Mouse (Mus musculus): ENCODE measurements around the gene Fkbp6. TPM values are rescaled to one million over a fixed set of nuclear protein-coding genes. Genes with fewer than 3 reads are reported as not detected.
"Not testable (repeated sequence)": the region's sequence is repeated elsewhere in the genome, so short reads cannot be mapped to it uniquely, and the experiment has no call there.

Gene Fkbp6
- total RNA-seq (2015) = not detected in 2 replicates
- 0.25 TPM in 1 of 2 replicates, not detected in the other for total RNA-seq (2017)

DNA sequence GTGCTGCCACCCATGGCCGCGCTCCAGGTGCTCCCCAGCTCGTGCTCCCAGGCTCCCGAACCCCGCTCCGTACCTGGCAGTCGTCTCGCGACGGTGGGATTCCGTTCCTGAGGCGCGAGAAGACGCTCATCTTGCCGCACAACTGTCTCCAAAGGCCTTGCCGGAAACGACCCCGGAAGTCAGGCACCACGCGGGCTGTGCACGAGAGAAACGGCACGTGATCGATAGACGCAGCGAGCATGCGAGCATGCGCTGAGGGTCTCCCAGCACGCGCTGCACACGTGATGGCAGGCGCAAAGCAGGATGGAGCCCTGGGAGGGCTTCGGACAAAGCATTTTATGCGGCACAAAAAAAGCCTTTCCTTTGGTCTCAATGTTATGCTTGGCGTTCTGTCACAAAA is at the start of gene Fkbp6:
Gene Fkbp6 (minus strand): TSS at position 183 of the 400 bp plus-strand sequence.
- no peak for ATAC-seq (replicated peaks; ENCODE audit: poor library complexity)

DNA sequence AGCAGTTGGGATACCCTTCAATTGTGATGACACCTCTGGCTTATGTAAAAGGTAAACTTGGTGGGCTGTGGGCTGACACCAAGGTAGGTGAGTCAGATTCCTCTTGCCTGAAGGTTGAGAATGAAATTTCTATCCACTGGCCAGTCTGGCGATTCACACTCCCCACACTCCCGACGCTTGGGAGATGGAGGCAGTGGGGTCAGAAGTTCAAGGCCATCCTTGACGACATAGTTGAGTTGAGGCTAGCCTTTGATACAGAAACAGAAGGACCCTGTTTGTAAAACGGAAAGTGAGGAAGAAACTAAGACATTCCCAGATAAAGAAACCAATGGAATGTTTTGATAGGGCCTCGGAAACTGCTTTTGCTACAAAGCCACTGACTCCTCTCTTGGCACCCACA is 49.5 kb upstream of the Fkbp6 start:
- ATAC-seq (replicated peaks; ENCODE audit: poor library complexity) = no peak

DNA sequence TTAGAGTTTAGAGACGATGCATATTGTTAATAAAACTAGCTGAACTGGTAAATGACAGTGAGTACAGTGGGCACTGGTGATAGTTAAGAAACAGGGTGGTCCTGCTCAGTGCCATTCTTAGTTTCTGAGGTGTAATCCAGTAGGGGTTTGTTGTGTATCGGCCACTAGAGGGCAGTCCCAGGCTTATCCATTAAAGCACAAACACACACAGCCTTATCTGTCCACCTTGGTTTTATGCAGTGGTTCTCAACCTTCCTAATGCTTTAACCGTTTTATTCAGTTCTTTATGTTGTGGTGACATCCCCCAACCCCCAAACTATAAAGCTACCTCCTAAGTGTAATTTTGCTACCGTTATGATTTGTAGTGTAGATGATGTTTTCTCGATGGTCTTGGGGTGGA is 46.0 kb upstream of the Fkbp6 start:
- ATAC-seq (replicated peaks; ENCODE audit: poor library complexity) = peak; percentile 76

DNA sequence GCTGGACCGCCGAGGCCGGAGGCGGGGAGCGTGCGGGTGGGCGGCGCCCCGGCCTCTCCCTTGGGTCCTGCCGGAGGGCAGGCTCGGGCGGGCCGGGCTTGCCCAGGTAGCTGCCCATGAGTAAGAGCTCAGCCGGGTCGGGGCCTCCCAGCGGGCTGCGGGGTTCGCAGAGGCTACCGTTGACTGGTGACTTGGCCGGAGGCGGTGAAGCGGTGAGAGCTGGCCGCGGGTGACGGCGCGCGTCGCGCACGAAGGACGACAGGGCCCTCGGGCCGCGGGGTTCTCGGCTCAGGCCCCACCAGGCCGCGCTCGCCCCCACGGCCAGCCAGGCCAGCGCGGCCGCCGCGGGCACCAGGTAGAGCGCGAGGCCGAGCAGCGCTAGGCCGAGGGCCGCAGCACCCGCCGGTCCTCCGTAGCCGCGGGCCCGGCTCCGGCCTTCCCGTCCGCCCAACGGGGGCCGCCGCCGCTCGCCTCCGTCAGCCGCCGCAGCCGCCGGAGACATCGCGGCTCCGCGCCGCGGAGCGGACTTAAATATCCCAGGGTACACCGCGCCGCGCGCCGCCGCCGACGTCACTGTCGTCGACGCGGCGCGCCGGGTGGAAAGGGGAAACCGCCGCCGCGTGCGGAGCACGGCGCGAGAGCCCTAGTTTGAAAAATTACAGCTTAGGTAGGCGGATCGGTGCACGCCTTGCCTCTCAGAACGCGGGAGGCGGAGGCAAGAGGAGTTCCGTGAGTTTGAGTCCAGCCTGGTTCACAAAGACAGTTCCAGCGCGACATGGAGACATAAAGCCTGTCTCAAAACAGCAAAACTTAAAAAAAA is 44.4 kb upstream of the Fkbp6 start, which contains the start of gene Pom121:
Gene Pom121 (minus strand): TSS at position 543 of the 820 bp plus-strand sequence.
- ATAC-seq (replicated peaks; ENCODE audit: poor library complexity) = peak; percentile 83

DNA sequence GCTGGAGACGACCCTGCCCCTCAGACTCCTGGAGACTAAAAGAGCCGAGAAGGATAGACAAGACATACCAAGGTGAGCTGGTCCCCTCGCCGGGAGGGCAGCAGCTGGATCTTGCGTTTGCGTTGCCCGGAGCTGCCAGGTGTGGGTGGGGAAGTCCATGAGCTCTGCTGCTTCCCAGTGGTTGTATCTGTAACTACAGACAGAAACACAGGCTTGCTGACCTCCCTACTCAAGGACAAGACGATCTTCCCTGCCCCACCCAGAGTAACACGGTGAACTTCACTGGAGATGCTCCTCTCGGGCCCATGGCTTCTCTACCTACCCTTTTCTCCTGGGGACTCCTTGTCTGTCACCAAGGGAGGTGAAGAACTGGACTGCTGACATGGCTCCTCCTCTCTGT is 33.9 kb upstream of the Fkbp6 start:
- no peak for ATAC-seq (replicated peaks; ENCODE audit: poor library complexity)

DNA sequence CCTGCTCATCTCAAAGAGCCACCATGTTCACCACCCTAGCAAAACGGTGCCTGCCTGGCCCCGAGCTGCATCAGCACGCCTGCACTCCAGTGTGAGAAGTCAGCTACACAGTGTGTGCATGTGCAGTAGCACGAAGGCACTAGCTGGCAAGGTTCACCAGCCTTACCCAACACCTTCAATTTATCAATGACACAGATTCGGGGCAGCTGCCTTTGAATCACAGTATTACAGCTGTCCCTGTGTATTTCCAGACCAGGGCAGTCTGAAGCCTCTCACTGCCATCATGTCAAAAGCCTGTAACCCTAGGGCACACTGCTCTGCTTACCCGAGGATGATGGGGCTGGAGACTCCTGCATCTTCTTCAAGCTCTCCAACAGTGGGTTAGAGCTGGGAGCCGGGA is 32.9 kb upstream of the Fkbp6 start:
- no peak for ATAC-seq (replicated peaks; ENCODE audit: poor library complexity)

DNA sequence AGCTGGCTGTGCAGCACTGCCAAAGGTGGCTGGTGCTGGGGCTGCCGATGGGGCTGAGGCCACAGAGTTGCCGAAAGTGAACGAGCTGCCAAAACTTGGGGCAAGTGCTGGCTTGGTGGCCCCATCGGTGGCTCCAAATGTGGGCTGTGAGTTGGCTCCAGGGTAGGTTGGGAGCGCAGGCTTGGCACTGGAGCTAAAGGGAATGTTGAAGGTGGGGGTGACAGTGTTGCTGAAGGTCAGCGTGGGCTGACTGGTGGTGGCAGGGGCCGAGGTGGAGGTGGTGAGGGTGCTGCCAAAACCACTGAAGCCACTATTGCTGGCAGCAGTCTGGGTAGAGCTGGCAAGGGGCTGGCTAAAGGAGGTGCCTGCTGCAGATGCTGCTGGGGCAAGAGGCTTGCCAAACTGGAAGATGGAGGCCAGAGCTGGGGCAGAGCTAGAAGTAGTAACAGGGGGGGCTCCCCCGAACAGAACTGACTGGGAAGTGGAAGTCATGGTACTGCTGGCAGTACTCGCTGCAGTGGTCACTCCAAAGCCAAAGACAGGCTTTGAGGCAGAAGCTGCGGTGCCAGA is 31.6 kb upstream of the Fkbp6 start:
- no peak for ATAC-seq (replicated peaks; ENCODE audit: poor library complexity)

DNA sequence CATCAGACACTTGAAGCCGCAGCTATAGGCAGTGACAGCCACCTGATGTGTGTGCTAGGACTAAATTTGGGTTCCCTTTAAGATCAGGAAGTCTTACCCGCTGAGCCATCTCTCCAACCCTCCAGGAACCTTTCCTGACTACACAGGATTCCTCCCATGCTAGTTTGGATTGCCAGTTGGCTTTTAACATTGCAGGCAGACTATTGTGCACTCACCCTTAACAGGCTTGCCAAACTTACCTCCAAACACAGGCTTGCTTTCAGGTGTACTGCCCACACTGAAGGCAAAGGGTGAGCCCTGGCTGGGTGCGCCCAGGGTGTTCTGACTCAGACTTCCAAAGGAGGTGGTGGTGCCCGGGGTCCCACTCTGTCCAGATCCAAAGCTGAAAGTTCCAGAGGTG is 30.8 kb upstream of the Fkbp6 start:
- no peak for ATAC-seq (replicated peaks; ENCODE audit: poor library complexity)

DNA sequence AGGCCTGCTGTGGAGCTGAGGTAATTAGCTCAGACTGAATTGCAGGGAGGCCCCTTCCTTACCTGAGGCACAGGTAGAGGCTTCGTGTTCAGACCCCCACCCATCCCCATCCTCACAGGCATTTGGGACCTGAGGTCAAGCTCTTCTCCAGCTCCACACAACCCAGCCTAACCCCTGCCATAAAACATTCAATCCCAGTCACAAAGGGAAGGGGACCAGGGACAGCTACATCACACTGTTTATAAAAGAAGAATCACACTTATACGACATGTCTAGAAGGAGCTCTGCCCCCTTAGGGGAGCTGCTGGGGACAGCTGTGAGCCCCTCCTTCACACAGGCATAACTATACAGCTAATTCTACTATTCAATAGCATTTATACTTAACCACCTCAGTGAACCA is 26.5 kb upstream of the Fkbp6 start:
- no peak for ATAC-seq (replicated peaks; ENCODE audit: poor library complexity)

DNA sequence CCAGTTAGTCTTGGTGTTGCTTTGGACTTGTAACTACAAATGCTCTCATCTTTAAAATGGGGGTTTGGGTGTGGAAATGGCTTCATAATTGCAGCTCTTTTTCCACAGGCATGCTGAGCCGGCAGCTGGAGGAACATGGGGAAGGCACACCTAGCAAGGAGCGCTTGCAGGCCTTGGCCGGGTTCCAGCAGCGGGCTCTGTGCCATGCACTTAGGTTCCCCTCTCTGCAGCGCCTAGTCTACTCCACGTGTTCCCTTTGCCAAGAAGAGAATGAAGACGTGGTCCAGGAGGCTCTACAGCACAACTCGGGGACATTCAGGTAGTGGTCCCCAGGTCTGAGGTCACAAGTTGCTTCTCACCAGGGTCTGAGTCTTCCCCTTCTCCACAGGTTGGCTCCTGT is 25.3 kb upstream of the Fkbp6 start:
- ATAC-seq (replicated peaks; ENCODE audit: poor library complexity) = no peak

DNA sequence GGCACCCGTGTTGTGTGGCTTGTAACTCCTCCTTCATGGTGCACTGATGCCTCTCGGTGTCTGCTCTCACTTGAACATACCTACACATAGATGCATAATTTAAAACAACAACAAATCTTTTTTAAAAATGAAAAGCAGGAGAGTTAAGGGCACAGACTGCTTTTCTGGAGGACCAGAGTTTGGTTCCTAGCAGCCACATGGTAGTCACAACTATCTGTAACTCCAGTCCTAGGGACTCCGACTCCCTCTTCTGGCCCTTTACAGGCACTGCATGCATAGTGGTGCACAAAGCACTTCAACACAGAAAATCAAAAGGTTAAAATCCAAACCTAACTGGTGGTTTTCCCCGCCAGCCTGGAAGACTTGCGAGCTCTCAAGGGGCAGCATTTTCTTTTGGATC is 23.8 kb upstream of the Fkbp6 start:
- ATAC-seq (replicated peaks; ENCODE audit: poor library complexity) = no peak

DNA sequence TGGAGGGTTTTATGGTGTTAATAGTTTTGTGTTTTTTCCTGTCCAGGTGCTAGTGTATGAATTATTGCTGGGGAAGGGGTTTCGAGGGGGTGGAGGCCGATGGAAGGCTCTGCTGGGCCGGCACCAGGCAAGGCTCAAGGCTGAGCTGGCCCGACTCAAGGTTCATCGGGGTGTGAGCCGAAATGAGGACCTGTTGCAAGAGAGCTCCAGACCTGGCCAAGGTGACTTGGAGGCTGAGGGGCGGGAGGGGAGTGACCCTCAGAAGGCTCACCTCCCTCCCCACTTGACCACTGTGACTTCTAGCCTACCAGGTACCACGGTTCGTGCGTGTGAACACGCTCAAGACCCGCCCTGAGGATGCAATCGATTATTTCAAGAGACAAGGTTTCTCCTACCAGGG is 21.4 kb upstream of the Fkbp6 start:
- no peak for ATAC-seq (replicated peaks; ENCODE audit: poor library complexity)

DNA sequence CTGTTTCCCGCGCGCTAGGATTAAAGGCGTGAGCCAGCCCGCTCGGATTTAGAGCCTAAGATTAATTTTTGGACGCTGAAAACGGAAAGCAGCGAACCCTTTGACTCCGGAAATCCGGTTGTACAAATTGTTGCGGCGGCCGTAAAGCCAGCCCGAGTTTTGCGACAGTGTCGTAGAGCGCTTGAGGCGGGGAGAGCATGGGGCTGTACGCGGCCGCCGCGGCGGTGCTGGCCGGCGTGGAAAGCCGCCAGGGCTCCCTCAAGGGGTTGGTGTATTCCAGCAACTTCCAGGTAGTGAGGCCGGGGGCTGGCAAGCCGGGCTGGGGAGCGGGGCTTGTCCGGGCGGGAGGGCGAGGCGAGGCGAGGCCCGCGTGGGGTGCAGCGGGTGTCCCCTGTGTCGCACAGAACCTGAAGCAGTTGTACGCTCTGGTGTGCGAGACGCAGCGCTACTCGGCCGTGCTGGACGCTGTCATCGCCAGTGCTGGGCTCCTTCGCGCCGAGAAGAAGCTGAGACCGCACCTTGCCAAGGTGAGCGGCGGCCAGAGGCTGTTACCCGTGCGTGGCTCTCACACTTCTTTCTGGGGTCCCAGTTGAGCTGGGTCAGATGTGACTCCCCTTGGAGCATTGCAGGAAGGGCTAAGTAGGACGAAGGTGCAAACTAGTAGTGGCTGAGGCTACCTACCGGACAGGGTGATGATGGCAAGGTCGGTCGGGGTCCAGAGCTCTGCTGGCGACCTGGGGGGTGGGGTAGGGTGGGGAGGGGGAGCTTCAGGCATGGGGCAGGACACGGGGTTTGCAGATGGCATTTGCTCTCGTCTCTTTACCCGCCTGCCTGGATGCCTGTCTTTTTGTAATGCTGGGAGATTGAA is 20.2 kb upstream of the Fkbp6 start, which contains the start of gene Nsun5:
Gene Nsun5 (plus strand): TSS at position 167 of the 868 bp plus-strand sequence.
- peak; percentile 93 for ATAC-seq (replicated peaks; ENCODE audit: poor library complexity)

DNA sequence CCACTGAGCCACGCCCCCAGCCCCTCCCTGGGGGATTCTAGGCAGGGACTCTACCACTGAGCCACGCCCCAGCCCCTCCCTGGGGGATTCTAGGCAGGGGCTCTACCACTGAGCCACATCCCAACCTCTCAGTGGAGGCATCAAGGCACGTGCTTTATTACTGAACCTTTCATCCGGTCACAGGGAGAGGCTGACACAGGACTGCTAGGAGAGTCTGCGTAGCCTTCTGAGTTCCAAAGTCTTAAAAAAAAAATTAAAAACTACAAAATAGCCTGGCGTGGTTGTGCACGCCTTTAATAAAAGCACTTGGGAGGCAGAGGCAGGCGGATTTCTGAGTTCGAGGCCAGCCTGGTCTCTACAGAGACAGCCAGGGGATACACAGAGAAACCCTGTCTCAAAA is 19.4 kb upstream of the Fkbp6 start:
- ATAC-seq (replicated peaks; ENCODE audit: poor library complexity) = not testable (repeated sequence)

DNA sequence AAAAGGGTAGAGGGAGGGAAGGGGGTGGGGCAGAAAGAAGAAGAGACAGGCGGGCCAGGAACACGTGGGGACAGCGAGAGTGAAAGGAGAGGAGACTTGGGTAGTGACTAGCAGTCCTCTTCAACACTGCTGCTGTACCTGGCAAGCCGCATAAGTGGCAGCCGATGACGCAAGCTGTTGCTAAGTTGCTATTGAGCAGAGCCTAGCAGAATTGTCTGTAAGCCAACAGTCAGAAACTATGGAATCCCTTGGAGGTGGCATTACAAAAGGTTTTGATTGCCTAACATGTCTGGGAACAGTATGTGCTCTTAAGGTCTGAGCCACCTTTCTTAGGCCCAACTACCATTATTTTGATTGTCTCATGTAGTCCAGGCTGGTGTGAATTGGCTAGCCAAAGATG is 18.5 kb upstream of the Fkbp6 start:
- ATAC-seq (replicated peaks; ENCODE audit: poor library complexity) = no peak

DNA sequence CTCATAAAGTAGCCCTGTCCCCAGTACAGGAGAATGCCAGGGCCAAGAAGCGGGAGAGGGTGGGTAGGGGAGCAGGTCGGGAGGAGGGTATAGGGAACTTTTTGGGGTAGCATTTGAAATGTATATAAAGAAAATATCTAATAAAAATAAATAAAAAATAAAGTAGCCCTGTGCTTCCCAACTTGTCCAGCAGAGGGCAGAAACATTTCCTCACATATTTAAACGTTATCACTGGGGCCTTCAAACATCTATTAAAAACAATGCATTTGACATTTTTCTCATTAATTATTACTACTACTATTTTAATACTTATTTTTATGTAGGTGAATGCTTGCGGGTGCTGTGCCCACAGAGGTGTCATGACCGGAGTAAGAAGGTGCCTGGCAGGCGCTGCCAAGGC is 18.0 kb upstream of the Fkbp6 start:
- ATAC-seq (replicated peaks; ENCODE audit: poor library complexity) = no peak

DNA sequence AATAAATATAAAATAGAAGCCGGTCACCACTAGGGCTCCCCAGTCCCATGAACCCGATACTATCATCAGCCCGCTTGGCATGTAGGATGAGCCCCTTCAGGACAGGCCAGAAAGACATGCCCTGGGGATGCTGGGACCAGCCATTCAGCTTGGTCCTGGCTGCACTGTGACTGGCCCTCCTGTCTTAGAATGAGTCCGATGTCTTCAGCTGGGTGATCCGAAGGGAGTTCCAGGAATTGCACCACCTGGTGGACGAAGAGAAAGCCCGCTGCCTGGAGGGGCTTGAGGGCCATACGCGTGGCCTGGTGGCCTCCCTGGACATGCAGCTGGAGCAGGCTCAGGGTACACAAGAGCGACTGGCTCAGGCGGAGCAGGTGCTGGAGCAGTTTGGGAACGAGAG is 13.7 kb upstream of the Fkbp6 start:
- ATAC-seq (replicated peaks; ENCODE audit: poor library complexity) = peak; percentile 88

DNA sequence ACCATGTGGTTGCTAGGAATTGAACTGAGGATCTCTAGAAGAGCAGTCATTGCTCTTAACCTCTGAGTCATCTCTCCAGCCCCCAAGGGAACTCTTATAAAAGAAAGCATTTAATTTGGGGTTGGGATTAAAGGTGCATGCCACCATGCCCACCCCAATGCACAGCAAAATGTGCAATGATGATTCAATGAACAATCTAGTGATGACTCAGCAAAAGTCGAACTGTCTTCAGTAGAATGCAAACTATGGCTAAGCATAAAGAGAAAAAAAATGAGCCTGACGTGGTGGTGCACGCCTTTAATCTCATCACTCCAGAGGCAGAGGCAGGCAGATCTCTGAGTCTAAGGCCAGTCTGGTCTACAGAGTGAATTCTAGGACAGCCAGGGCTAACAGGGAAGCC is 12.7 kb upstream of the Fkbp6 start:
- no peak for ATAC-seq (replicated peaks; ENCODE audit: poor library complexity)

DNA sequence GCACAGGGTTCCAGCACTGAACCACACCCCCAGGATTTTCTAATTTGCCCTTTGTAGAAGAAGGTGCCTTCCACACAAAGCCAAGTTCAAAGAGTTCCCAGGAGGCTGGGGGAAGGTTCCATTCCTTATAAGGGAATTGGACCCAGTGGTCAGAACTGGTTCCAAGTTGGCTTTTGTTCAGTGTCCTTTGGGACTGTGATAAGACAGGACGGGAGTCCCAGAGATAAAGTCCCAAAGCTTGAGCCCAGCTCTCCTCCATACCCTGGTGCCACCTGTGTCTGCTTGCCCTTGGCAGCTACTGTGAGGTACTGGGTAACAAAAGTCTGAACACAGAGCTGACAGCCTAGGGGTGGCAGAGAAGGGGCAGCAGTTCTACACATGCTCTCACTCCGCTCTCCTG is 9.9 kb upstream of the Fkbp6 start:
- no peak for ATAC-seq (replicated peaks; ENCODE audit: poor library complexity)

DNA sequence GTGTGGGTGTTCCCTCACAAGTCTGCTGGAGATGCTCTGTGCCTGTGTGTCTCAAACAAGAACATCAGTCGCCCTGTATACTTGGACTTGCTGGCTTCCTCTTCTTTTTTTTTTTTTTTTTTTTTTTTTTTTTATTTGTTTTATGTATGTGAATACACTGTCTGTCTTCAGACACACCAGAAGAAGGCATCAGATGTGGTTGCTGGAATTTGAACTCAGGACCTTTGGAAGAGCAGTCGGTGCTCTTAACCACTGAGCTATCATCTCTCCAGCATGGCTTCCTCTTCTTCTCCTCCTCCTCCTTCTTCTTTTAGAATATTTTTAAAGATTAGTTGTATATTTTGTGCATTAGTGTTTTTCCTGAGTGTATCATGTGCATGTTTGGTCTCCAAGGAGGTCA is 7.7 kb upstream of the Fkbp6 start:
- ATAC-seq (replicated peaks; ENCODE audit: poor library complexity) = no peak

DNA sequence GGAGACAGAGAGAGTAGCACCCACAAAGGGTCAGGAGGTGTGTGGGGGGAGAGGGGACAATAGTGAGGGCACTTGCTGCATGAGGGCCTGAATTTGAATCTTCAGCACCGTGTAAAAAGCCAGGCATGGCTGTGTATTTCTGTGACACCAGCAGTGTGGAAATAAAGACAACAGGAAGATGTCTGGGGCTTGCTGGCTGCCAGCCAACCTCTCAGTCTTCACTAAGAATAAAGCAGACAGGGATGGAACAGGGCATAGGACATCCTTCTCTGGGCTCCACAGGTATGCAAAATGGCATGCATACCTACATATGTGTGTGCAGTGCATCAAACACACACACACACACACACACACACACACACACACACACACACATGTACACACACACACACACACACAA is 6.2 kb upstream of the Fkbp6 start:
- ATAC-seq (replicated peaks; ENCODE audit: poor library complexity) = no peak

DNA sequence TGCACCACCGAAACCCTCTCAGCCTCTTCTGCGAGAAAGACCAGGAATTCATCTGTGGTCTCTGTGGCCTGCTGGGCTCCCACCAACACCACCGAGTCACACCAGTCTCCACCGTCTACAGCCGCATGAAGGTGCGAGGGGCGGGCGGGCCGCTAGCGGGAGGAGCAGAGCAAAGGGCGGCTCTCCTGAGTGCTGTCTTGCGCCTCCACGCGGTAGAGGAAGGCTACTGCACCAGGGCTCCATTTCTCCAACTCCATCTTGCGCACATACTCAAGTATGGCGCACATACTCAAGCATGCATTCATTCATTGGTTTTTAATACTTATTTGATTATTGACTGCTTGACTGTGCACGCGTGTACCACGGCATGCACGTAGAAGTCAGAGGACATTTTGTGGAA is 3.7 kb upstream of the Fkbp6 start:
- peak; percentile 83 for ATAC-seq (replicated peaks; ENCODE audit: poor library complexity)

Data from megakaryocyte progenitor cell, adult 5-6 weeks (primary cell).